Mouse (Mus musculus): Measurements from ENCODE around the gene Trim62. TPM values are rescaled to one million over a fixed set of nuclear protein-coding genes. Genes with fewer than 3 reads are reported as not detected.

Gene Trim62
- polyA plus RNA-seq, 1 experiment, result not detected

DNA sequence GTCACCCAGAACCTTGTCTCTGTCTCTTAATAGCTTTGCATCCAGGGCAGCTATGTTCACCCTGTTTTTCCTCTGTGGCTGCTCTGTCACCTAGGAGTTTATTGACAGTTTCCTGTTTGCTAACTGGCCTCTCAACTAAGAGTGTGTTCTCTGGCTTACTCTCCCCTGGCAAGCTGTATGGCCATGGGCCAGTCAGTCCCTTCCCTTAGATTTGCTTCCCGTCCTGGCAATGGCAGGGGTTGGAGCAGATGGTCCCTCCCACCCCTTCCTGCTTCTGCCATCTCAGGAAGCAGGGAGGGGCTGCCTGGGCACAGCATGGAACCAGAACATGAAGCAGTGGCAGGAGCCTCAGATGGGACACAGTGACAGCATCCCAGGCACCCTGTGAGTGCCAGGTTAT lies 7.8 kb downstream of the Trim62 start:
- Histone ChIP-seq H3K9me3 (ENCODE audit: control insufficient read depth, low read length) (no peaks in the 10 kb centered on the region), H3K36me3 (ENCODE audit: control insufficient read depth) (no peaks in the 10 kb centered on the region), H3K4me1 (ENCODE audit: control insufficient read depth) (no peaks in the 10 kb centered on the region), H3K4me3 (replicated peaks) (no peak overlapping the region), H3K27me3 (ENCODE audit: control insufficient read depth) (peaks cover 7% of the 10 kb centered on the region)
- TF ChIP-seq TAL1 (IDR thresholded peaks at IDR 0.05; ENCODE audit: low read length) (no peak), GATA1 (IDR thresholded peaks at IDR 0.05; ENCODE audit: low read length) (no peak)

DNA sequence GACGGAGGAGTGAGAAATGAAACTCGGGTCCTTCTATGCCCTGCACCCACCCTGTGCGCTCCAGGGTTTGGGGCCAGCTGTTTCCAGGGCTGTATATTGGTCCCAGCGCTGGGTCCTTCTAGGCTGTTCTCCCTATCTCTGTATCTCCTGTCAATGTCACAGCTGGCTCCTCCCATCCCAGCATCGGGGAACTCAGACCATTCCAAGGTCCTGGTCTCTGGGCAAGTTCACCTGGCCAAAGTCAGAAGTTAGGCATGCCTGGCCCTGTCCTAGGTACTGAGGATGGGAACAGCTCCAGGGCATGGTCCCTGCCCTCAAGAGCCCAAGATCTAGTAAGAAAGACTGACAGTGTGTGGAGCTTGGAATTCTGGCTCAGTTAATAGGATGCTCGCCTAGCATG lies 8.4 kb downstream of the Trim62 start:
- H3K36me3 ChIP-seq (ENCODE audit: control insufficient read depth), result no peaks in the 10 kb centered on the region
- no peak overlapping the region for H3K4me3 ChIP-seq (replicated peaks)
- peaks cover 2% of the 10 kb centered on the region for H3K27me3 ChIP-seq (ENCODE audit: control insufficient read depth)
- TF ChIP-seq GATA1 (IDR thresholded peaks at IDR 0.05; ENCODE audit: low read length) (no peak), TAL1 (IDR thresholded peaks at IDR 0.05; ENCODE audit: low read length) (no peak)
- H3K4me1 ChIP-seq (ENCODE audit: control insufficient read depth), result no peaks in the 10 kb centered on the region
- H3K9me3 ChIP-seq (ENCODE audit: control insufficient read depth, low read length), result no peaks in the 10 kb centered on the region

DNA sequence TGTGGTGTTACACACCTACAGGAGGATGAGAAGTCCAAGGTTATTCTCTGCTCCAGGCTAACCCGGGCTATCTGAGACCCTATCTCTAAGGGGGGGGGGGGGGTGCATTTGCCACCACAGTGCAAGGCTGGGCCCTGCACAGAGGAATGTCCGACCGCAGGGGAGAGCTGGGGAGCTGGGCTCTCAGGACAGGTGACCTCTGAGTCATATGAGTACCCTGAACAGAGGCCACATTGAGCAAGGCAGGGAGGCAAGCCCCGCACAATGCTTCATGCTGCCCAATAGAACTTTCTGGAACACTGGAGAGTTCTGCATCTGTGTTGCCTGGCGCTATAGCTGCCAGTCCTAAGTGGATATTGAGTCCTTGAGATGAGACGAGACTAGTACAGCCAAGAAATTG lies 8.8 kb downstream of the Trim62 start:
- Histone ChIP-seq H3K36me3 (ENCODE audit: control insufficient read depth) (no peaks in the 10 kb centered on the region), H3K27me3 (ENCODE audit: control insufficient read depth) (no peaks in the 10 kb centered on the region; the same call in 1 of the 2 replicates), H3K4me1 (ENCODE audit: control insufficient read depth) (no peaks in the 10 kb centered on the region), H3K9me3 (ENCODE audit: control insufficient read depth, low read length) (no peaks in the 10 kb centered on the region), H3K4me3 (replicated peaks) (no peak overlapping the region)
- TF ChIP-seq GATA1 (IDR thresholded peaks at IDR 0.05; ENCODE audit: low read length) (no peak), TAL1 (IDR thresholded peaks at IDR 0.05; ENCODE audit: low read length) (no peak)

DNA sequence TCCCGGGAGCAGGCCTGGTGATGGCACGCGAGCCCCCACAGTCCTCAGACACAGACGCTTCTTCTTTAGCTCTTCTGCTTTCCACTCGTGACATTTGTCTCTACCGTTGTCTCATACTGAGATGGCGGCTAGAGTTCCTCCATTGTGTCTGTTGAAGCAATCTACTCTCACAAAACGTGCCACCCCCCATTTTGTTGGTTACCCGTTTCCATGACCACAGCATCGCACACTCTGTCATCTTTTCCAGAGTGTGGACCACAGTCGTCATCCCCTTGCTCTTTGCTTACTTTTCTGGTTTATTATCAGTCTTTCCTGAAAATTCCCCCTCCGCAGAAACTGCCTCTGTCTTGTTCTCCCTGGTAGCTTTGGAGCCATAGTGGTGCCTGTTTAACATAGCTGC lies 10.7 kb downstream of the Trim62 start:
- no peaks in the 10 kb centered on the region for H3K36me3 ChIP-seq (ENCODE audit: control insufficient read depth)
- TF ChIP-seq GATA1 (IDR thresholded peaks at IDR 0.05; ENCODE audit: low read length) (no peak), TAL1 (IDR thresholded peaks at IDR 0.05; ENCODE audit: low read length) (no peak)
- H3K27me3 ChIP-seq (ENCODE audit: control insufficient read depth), result no peaks in the 10 kb centered on the region
- H3K4me1 ChIP-seq (ENCODE audit: control insufficient read depth), result no peaks in the 10 kb centered on the region
- no peak overlapping the region for H3K4me3 ChIP-seq (replicated peaks)
- H3K9me3 ChIP-seq (ENCODE audit: control insufficient read depth, low read length), result no peaks in the 10 kb centered on the region

DNA sequence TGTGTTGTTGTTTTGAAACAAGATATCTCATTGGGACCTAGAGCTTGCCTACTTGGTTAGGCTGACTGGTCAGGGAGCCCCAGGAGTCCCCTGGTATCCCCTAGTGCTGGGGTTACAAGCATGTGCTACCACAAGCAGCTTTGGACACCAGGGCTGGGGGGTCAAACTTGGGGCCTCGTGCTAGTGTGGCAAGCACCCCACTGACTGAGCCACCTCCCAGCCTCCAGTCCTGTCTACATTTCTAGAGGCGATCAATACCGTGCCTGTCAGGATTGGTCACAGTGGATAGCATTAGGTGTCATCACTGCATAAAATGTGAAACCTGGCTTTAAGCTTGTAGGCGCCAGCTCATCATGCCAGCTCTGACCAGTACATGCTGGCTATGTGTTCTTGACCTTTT lies 12.5 kb downstream of the Trim62 start:
- H3K27me3 ChIP-seq (ENCODE audit: control insufficient read depth), result no peaks in the 10 kb centered on the region
- H3K4me3 ChIP-seq (replicated peaks), result no peak overlapping the region
- H3K4me1 ChIP-seq (ENCODE audit: control insufficient read depth), result no peaks in the 10 kb centered on the region
- no peaks in the 10 kb centered on the region for H3K9me3 ChIP-seq (ENCODE audit: control insufficient read depth, low read length)
- TF ChIP-seq TAL1 (IDR thresholded peaks at IDR 0.05; ENCODE audit: low read length) (no peak), GATA1 (IDR thresholded peaks at IDR 0.05; ENCODE audit: low read length) (no peak)
- H3K36me3 ChIP-seq (ENCODE audit: control insufficient read depth), result no peaks in the 10 kb centered on the region

DNA sequence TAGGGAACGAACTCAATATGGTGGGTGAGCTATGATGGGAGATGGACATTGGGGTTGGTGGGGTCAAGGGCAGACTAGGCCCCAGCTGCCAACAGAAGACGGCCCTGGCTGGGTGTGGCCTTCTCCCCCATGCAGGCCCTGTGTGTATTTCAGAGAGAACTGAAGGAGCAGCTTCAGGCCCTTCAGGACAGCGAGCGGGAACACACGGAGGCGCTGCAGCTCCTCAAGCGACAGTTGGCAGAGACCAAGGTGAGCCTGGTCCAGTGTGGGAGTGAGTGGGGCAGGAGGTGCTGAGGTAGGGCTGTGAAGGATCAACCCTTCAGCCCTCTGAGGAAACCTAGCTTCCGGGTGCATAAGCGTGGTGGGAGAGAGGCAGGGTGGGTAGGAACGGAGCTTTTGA lies 13.3 kb downstream of the Trim62 start:
- Histone ChIP-seq H3K4me1 (ENCODE audit: control insufficient read depth) (no peaks in the 10 kb centered on the region), H3K4me3 (replicated peaks) (no peak overlapping the region), H3K27me3 (ENCODE audit: control insufficient read depth) (no peaks in the 10 kb centered on the region), H3K36me3 (ENCODE audit: control insufficient read depth) (no peaks in the 10 kb centered on the region), H3K9me3 (ENCODE audit: control insufficient read depth, low read length) (no peaks in the 10 kb centered on the region)
- TF ChIP-seq GATA1 (IDR thresholded peaks at IDR 0.05; ENCODE audit: low read length), result no peak
- TF ChIP-seq TAL1 (IDR thresholded peaks at IDR 0.05; ENCODE audit: low read length), result no peak

DNA sequence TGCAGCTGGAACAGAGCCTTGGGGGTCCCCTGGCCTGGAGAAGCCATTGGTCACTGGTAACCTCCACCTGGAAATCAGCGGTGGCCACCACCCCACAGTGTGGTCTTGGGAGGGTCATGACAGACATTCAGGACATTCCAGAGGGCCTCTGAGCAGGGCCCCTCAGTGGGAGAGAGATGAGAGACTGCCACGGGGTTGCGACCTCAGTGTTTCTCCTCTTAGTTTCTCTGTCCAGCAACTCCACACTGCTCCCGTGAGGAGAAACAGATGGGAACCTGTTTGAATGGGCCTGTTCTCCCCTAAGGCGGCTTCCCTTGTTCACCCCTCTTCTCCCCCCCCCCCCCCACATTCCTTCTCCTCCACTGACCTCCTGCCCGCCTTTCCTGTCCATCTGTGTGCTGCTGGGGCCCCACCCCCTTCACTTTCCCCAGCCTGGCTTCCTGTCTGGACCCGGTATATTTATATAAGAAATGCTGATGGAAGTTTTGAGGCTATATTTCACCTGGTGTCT lies 14.6 kb downstream of the Trim62 start:
- H3K4me1 ChIP-seq (ENCODE audit: control insufficient read depth), result no peaks in the 10 kb centered on the region
- H3K4me3 ChIP-seq (replicated peaks), result no peak overlapping the region
- TF ChIP-seq TAL1 (IDR thresholded peaks at IDR 0.05; ENCODE audit: low read length) (no peak), GATA1 (IDR thresholded peaks at IDR 0.05; ENCODE audit: low read length) (no peak)
- H3K9me3 ChIP-seq (ENCODE audit: control insufficient read depth, low read length), result no peaks in the 10 kb centered on the region
- no peaks in the 10 kb centered on the region for H3K27me3 ChIP-seq (ENCODE audit: control insufficient read depth)
- H3K36me3 ChIP-seq (ENCODE audit: control insufficient read depth), result no peaks in the 10 kb centered on the region

DNA sequence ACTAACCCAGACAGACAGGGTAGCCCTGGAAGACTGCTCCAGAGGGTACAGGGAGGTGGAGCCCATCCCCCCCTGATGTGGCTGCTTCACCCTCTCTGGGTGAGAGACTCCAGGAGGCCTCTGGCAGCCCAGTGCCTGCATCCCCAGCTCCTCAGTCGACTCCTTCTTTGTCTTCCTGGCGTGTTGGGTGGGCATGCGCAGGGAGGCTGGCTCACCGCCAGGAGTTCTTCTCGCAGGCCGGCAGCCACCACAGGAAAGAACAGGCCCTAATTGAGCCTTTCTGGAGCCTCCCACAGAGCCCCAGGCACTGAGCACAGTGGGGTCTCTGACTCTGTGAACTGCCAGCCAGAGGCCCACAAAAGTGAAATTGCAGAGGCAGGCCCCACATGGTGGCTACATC lies 16.0 kb downstream of the Trim62 start:
- Histone ChIP-seq H3K9me3 (ENCODE audit: control insufficient read depth, low read length) (no peaks in the 10 kb centered on the region), H3K4me3 (replicated peaks) (no peak overlapping the region)

DNA sequence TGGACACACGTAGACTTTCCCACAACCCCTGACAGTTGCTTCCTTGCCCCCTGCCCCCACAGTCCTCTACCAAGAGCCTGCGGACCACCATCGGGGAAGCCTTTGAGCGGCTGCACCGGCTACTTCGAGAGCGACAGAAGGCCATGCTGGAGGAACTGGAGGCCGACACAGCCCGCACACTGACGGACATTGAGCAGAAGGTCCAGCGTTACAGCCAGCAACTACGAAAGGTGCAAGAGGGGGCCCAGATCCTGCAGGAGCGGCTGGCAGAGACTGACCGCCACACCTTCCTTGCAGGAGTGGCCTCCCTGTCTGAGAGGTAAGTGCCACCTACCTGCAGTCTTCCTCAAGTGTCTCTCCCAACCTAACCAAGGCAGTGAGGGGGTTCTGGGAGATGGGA lies 17.1 kb downstream of the Trim62 start:
- TF ChIP-seq TAL1 (IDR thresholded peaks at IDR 0.05; ENCODE audit: low read length), result no peak
- TF ChIP-seq GATA1 (IDR thresholded peaks at IDR 0.05; ENCODE audit: low read length), result no peak
- H3K4me1 ChIP-seq (ENCODE audit: control insufficient read depth), result no peaks in the 10 kb centered on the region

More for the DNA sequence above, 16.0 kb downstream of the Trim62 start:
- no peak for TF ChIP-seq TAL1 (IDR thresholded peaks at IDR 0.05; ENCODE audit: low read length)
- no peak for TF ChIP-seq GATA1 (IDR thresholded peaks at IDR 0.05; ENCODE audit: low read length)
- H3K27me3 ChIP-seq (ENCODE audit: control insufficient read depth), result no peaks in the 10 kb centered on the region
- no peaks in the 10 kb centered on the region for H3K36me3 ChIP-seq (ENCODE audit: control insufficient read depth)
- H3K4me1 ChIP-seq (ENCODE audit: control insufficient read depth), result no peaks in the 10 kb centered on the region

DNA sequence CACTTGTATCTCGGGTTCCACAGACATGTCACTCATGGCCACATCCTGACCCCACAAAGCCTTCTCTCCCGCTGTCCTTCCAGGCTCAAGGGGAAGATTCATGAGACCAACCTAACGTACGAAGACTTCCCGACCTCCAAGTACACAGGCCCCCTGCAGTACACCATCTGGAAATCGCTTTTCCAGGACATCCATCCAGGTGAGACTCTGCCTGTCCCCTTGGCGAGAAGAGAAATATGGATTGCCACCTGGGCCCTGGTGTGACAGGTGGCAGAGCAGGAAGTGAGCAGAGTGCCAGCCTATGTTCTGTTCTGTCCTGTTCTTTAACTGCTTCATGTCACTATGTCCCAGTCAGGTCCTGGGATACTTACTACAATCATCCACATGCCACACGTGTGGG lies 19.0 kb downstream of the Trim62 start:
- TF ChIP-seq GATA1 (IDR thresholded peaks at IDR 0.05; ENCODE audit: low read length) (no peak), TAL1 (IDR thresholded peaks at IDR 0.05; ENCODE audit: low read length) (no peak)
- H3K4me1 ChIP-seq (ENCODE audit: control insufficient read depth), result no peaks in the 10 kb centered on the region
- H3K9me3 ChIP-seq (ENCODE audit: control insufficient read depth, low read length), result no peaks in the 10 kb centered on the region
- no peaks in the 10 kb centered on the region for H3K27me3 ChIP-seq (ENCODE audit: control insufficient read depth)
- no peaks in the 10 kb centered on the region for H3K36me3 ChIP-seq (ENCODE audit: control insufficient read depth)
- no peak overlapping the region for H3K4me3 ChIP-seq (replicated peaks)

More for the DNA sequence above, 17.1 kb downstream of the Trim62 start:
- H3K4me3 ChIP-seq (replicated peaks), result no peak overlapping the region
- H3K36me3 ChIP-seq (ENCODE audit: control insufficient read depth), result no peaks in the 10 kb centered on the region
- H3K9me3 ChIP-seq (ENCODE audit: control insufficient read depth, low read length), result no peaks in the 10 kb centered on the region
- no peaks in the 10 kb centered on the region for H3K27me3 ChIP-seq (ENCODE audit: control insufficient read depth)
